Mouse (Mus musculus) monocyte, adult 2 months (primary cell): ENCODE measurements at regions not wholly inside any gene's neighbourhood (a gene's known extent, or its start where the extent isn't known, plus 50 kb on each side); places are given as distances from the start of the nearest gene placed in this dataset.
A peak's percentile ranks its signal among the peaks of the same experiment; 100 is the strongest.

Experiments used
- DNase-seq, 2 experiments: peaks; one replicate each; pipeline ENCODE4 v3.0.0; 2022; ENCODE audit warnings: low spot score in 2 of 2, low read depth in 1 of 2

DNA sequence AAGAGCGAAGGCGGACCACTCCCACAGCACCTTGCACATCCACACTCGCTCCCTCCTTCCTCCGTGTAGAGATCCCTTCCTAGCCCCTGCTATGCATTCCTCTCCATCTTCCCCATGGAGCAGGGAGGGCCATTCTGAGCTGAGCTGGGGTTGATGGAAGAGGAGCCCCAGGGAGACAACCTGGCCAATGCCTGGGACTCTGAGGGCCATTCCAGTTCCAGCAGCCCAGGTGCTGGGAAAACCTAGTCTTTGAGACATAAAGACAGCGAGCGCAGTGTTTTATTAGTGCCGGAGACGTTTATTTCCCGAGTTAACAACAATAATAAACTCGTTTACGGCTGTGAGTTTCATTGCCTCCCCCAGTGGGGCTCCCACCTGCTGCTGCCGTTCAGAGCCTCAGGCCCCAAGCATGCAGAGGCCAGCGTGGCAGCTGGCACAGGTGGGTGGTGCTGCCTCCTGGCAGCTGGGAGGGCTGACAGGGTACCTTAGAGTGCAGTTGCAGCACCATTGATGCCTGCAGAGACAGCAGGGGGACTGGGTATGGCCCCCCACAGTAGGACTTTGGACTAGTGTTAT lies 287.4 kb upstream of the Tle3 start:
- no peak for DNase-seq

- DNase-seq = no peak
These were observed 285.1 kb upstream of the Tle3 start for GRCm38 (mm10) chr9:61087035-61087434.

GRCm38 (mm10) chr9:61089066-61089686 lies 283.0 kb upstream of the Tle3 start:
- DNase-seq = no peak

DNA sequence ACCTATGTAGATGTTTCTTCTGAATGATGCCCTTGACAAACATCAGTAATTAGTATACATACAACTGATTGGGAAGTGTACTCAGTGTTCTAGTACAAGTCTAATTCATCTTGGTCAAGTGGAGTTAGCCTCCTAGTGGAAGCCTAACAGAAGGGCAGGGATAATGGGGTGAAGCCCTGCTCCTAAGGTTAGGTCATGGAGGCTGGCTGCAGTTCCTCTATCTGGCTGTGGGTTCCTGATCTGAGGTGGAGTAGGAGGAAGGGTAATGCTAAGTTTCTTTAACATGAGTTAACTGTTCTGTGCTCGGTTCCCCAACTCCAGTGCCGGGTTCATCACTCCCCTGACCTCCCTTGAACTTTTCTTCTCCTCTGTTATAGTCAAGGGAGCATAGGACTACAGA lies 281.1 kb upstream of the Tle3 start:
- DNase-seq = no peak

GRCm38 (mm10) chr9:61092834-61093479 lies 279.2 kb upstream of the Tle3 start:
- DNase-seq = no peak

GRCm38 (mm10) chr9:61095069-61095775 lies 276.9 kb upstream of the Tle3 start:
- DNase-seq = no peak

- DNase-seq = no peak
These were observed 270.3 kb upstream of the Tle3 start for GRCm38 (mm10) chr9:61101741-61102450.

- no peak for DNase-seq
These were observed 269.5 kb upstream of the Tle3 start for GRCm38 (mm10) chr9:61102451-61103358.

DNA sequence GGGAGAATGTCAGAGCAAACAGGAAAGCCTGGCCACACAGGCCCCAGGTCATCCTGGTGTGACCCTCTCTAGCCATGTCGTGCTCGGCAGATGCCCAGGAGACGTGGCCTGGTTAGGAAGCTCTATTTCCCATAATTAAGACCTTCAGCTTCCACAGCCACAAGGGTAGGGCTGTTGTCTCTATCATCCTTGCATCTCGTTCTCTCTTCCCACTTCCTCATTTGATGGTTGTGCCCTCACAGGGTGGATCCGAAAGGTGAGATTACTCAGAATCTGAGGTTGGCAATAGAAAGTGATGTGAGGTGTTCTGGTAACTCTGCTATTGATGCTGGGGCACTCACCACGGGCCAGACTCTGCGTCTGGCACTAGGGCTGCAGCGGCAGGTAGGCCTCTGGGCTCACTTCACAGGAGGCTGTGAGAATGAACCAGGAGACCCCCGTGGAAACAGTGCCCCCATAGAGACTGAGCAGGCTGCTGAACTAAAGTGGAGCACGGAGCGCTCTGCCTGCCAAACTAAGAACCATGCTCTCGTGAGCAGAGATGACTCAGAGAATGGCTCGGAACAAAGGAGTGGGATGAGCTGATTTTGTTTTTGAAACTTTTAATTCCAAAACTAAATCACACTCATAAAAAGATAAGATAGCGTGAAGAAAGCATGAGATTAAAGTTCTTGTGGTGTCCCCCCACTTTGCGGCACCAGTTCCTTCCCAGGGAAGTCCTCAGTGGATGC lies 266.5 kb upstream of the Tle3 start:
- no peak for DNase-seq

GRCm38 (mm10) chr9:61109519-61110285 lies 262.5 kb upstream of the Tle3 start:
- no peak for DNase-seq

DNA sequence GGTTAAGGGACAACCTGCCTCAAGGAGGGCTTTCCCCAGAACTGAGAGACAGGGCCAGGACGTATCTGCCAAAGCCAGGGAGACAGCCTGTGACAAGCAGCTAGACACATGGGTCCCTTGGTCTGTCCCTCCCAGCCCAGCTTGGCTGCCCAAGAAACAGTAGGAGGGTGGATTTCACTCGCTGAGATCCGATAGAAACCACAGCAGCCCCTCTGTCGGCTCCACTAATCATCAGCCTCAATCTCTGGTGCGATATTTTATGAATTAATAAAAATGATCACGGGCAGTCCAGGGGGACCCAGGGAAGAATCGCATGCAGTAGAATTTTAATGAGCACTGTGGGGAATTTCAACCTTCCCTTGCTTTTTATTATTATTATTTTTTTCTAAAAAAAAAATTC lies 261.0 kb upstream of the Tle3 start:
- DNase-seq = no peak

DNA sequence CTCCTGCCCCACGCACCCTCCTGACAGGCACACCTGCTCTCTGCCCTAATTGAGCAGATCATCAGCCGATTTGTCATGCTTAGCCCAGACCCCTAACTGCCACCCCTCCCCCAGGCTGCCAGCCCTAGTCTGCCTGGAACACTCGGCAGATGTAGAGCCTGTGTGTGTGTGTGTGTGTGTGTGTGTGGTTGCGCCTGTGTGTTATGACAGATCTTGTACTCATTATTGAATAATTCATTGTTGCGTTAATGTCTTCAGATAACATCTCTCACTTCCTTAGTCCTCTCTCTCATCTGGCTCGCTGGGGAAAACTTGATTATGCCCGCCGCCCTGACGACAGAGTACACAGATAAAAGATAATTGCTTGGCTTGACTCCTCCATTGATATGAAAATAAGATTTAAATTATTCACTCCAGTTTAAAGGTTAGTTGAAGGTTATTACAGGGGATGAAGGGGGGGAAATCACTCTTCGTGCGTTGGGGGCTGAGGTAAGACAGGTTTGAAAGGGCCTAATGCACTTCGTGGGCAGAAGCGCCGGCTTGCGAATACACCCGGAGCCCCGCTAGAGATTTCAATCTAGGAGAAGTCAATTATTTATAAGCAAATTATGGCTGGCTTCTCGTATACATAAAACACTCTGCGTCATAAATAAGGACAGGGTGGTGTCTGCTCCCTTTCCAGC lies 260.3 kb upstream of the Tle3 start:
- no peak for DNase-seq

- DNase-seq = peak in 1 of 2 experiments; percentile 5
These were observed 252.9 kb upstream of the Tle3 start for GRCm38 (mm10) chr9:61119252-61119651.

DNA sequence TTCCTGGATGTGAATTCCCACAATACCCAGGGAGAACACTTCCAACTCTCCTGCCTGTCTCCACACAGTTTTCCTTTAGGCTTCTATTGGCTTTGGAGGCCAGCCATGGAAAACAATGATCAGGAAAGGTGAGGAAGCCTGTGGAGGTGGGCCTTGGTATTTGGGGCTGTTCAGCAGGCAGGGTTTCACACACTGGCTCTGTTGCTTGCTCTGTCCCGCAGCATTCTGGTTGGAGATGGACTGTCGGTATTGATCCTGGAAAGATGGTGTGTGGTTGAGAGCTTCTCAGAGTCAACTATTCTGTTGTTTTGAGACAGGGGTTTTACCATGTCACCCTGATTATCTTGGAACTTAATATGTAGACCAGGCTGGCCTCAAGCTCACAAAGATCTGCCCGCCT lies 251.6 kb upstream of the Tle3 start:
- no peak for DNase-seq

DNA sequence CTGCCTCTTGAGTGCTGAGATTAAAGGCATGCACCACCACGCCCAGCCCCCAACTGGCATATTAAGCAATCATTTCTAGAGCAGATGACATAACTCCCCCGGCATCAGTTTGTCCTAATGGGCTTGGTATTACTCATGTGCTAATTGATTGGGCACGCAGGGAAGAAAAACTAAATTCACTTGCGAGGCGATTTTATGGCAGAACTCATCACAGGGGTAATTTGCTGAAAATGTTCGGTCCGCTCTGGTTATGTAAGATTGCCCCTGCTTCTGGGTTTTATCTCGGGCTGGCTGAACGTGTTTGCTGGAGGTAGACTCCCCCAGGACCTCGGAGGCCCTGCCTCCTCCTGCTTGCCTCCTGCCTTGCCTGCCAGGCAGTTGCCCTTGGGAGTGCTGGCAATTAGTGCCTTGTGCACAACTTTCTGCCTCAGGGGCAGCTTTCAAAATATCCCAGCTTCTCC lies 251.2 kb upstream of the Tle3 start:
- DNase-seq = no peak

- no peak for DNase-seq
These were observed 248.7 kb upstream of the Tle3 start for GRCm38 (mm10) chr9:61123431-61123830.

DNA sequence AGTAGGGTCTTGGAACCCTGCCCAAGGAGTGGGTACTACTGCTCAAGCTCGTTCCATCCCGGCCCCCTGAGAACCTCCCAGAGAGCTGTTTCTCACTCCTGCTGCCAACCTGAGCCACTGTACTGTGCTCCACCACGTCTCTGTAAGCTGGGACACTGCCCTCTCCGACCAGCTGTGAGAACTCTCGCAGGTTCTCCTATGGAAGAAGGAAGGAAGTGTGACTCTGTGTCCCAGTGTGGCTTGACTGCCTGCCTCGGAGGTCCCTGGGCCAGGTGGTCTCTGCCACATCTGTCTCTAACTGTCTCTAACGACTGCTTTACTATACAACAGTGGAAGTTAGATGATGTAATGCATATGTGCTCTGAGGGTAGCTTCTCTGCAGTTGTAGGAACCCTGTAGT lies 246.4 kb upstream of the Tle3 start:
- no peak for DNase-seq

GRCm38 (mm10) chr9:61128077-61128476 lies 244.1 kb upstream of the Tle3 start:
- DNase-seq = no peak
